Mouse (Mus musculus) midbrain, embryonic 13.5 days (tissue): ENCODE data around the gene Agpat3. TPM values are rescaled to one million over a fixed set of nuclear protein-coding genes. Genes with fewer than 3 reads are reported as not detected.

Source experiments
- ATAC-seq: fragments of 200-750 bp; cut with Nextera tagmentation; 2 replicates; pipeline ENCODE4 v1.8.0; 2017; ENCODE audit warnings: mild to moderate bottlenecking, moderate TSS enrichment, moderate library complexity
- H3K27ac ChIP-seq: fragments of 300-500 bp; sonication (generic); 2 replicates; pipeline ENCODE4 v1.5.1; 2015; ENCODE audit warnings: inconsistent platforms, mild to moderate bottlenecking, moderate library complexity
- H3K27me3 ChIP-seq: fragments of 300-500 bp; sonication (generic); 2 replicates; pipeline ENCODE4 v1.6.1; 2015; ENCODE audit warnings: mild to moderate bottlenecking, inconsistent platforms
- H3K36me3 ChIP-seq: fragments of 300-500 bp; sonication (generic); 2 replicates; pipeline ENCODE4 v1.6.1; 2015; ENCODE audit warnings: mild to moderate bottlenecking, inconsistent platforms
- H3K4me1 ChIP-seq: fragments of 300-500 bp; sonication (generic); replicated peaks from 2 replicates; pipeline ENCODE4 v1.6.1; 2015; ENCODE audit warnings: inconsistent platforms
- H3K4me2 ChIP-seq: fragments of 300-500 bp; sonication (generic); replicated peaks from 2 replicates; pipeline ENCODE4 v1.6.1; 2015; ENCODE audit warnings: moderate library complexity, mild to moderate bottlenecking, inconsistent platforms
- H3K4me3 ChIP-seq: fragments of 300-500 bp; sonication (generic); replicated peaks from 2 replicates; pipeline ENCODE4 v1.5.1; 2015; ENCODE audit warnings: mild to moderate bottlenecking, inconsistent platforms
- H3K9ac ChIP-seq: fragments of 300-500 bp; sonication (generic); replicated peaks from 2 replicates; pipeline ENCODE4 v1.6.1; 2015; ENCODE audit warnings: mild to moderate bottlenecking, inconsistent platforms
- H3K9me3 ChIP-seq: fragments of 300-500 bp; sonication (generic); 2 replicates; pipeline ENCODE4 v1.6.1; 2016; ENCODE audit warnings: mild to moderate bottlenecking, inconsistent platforms
- WGBS: fragments of 180-500 bp; shearing (Covaris S2); methylation state at CpG from one replicate; pipeline ENCODE4 v1.1.7; 2015; 5-methylcytosine and 5-hydroxymethylcytosine counted together
- polyA plus RNA-seq: library from polyadenylated mRNA; unstranded; fragments of >200 nt; fragmentation: Nextera tagmentation; extraction: Ambion mirVana; gene quantifications from 2 replicates; pipeline ENCODE4 v1.2.1, GENCODE M21; 2015

Gene Agpat3
- polyA plus RNA-seq: 39.3 and 50.9 TPM in 2 replicates

GRCm38 (mm10) chr10:78351887-78352665 lies at the start of gene Agpat3:
Gene Agpat3 (minus strand): TSS chr10:78352489.
- Histone ChIP-seq H3K4me1 (peaks cover 36% of the 10 kb centered on the region), H3K27me3 (no peaks in the 10 kb centered on the region), H3K4me3 (peak within 1 kb of the TSS; percentile 96), H3K9me3 (no peaks in the 10 kb centered on the region), H3K4me2 (peak within 1 kb of the TSS; percentile 86), H3K27ac (peak within 1 kb of the TSS; percentile 75), H3K36me3 (peaks cover 6% of the 10 kb centered on the region; the same call in 1 of the 2 replicates), H3K9ac (peak within 1 kb of the TSS; percentile 99)
- 0% methylated on average over 82 of the region's 113 CpGs for WGBS
- peak; percentile 88 for ATAC-seq

DNA sequence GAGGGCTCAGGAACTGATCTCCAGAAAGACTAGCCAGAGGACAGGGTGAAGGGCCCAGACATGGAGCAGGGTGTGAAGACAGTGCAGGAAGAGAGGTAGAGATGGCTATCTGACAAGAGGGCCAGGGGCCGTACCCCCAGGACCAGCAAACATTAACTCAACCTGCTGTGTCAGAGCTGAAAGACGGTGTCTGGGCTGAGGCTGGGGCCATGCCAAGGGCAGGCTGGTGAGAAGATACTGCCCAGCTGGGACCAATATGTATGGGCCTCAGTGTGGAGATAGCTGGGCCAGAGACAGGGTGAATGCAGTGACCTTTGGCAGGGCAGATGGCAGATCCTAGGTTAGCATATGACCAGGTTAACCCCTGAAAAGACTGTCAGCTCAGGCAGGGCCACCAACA lies 48.8 kb upstream of the Agpat3 start:
- Histone ChIP-seq H3K27ac (no peak overlapping the region), H3K9ac (no peak overlapping the region), H3K4me3 (no peak overlapping the region), H3K27me3 (no peaks in the 10 kb centered on the region), H3K9me3 (no peaks in the 10 kb centered on the region), H3K4me2 (no peak overlapping the region), H3K36me3 (peaks cover 70% of the 10 kb centered on the region), H3K4me1 (peaks cover 15% of the 10 kb centered on the region)
- 97% methylated on average over 2 of the region's 2 CpGs for WGBS
- no peak for ATAC-seq

DNA sequence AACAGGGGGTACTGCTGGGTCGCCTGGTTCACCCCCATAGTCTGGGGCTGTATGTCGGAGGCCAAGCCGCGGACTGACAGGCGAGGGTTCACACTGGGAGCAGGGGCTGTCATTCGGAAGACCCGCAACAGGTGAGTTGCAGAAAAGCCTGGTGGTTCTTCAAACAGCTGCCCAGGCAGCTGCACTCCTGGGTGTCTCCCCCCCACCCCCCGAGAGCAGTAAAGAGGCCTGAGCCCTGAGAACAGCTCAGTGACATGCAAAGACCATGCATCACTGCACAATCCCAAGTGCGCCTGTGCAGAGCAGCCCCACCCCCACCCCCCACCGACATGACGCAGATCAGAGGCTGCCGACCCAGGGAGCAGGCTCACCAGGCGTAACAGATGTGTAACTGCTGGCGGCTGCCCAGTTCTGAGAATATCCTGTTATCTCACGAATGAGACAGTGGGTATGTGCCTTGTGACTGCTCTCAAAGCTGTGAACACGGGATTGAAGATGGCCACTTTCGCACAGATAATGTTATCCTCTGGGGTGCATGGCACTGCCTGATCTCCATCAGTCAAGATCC lies 46.9 kb upstream of the Agpat3 start:
- Histone ChIP-seq H3K9ac (no peak overlapping the region), H3K4me2 (0 out of 2 replicates have a peak overlapping the region, but pooled peaks have one; percentile 11), H3K4me3 (no peak overlapping the region), H3K9me3 (no peaks in the 10 kb centered on the region), H3K27ac (peak overlapping the region; percentile 11; the same call in 1 of the 2 replicates), H3K27me3 (no peaks in the 10 kb centered on the region), H3K36me3 (peaks cover 53% of the 10 kb centered on the region), H3K4me1 (peaks cover 23% of the 10 kb centered on the region)
- WGBS: 33% methylated on average over 17 of the region's 17 CpGs
- ATAC-seq: no peak; the same call in 1 of the 2 replicates

- Histone ChIP-seq H3K4me3 (no peak overlapping the region), H3K27me3 (peaks cover 12% of the 10 kb centered on the region), H3K4me1 (peaks cover 23% of the 10 kb centered on the region), H3K27ac (no peak overlapping the region), H3K9me3 (no peaks in the 10 kb centered on the region), H3K9ac (no peak overlapping the region), H3K4me2 (peak overlapping the region; percentile 39), H3K36me3 (peaks cover 26% of the 10 kb centered on the region)
- peak; percentile 61 for ATAC-seq
- WGBS: 47% methylated on average over 4 of the region's 4 CpGs
Measured at GRCm38 (mm10) chr10:78396625-78396885, 44.3 kb upstream of the Agpat3 start.

GRCm38 (mm10) chr10:78395819-78396624 lies 43.7 kb upstream of the Agpat3 start:
- peak overlapping the region; percentile 49; the same call in 1 of the 2 replicates for H3K9ac ChIP-seq
- H3K4me1 ChIP-seq: peaks cover 23% of the 10 kb centered on the region
- H3K36me3 ChIP-seq: peaks cover 21% of the 10 kb centered on the region
- H3K4me3 ChIP-seq: 0 out of 2 replicates have a peak overlapping the region, but pooled peaks have one; percentile 7
- peak overlapping the region; percentile 76 for H3K27ac ChIP-seq
- WGBS: 2% methylated on average over 17 of the region's 17 CpGs
- peak; percentile 85 for ATAC-seq
- H3K27me3 ChIP-seq: peaks cover 18% of the 10 kb centered on the region
- H3K4me2 ChIP-seq: peak overlapping the region; percentile 39
- no peaks in the 10 kb centered on the region for H3K9me3 ChIP-seq

- H3K36me3 ChIP-seq: peaks cover 15% of the 10 kb centered on the region
- peak overlapping the region; percentile 49; the same call in 1 of the 2 replicates for H3K9ac ChIP-seq
- peaks cover 23% of the 10 kb centered on the region for H3K4me1 ChIP-seq
- WGBS: 70% methylated on average over 3 of the region's 3 CpGs
- peaks cover 24% of the 10 kb centered on the region for H3K27me3 ChIP-seq
- no peak overlapping the region for H3K4me3 ChIP-seq
- H3K27ac ChIP-seq: peak overlapping the region; percentile 76
- peak; percentile 11 for ATAC-seq
- no peaks in the 10 kb centered on the region for H3K9me3 ChIP-seq
- H3K4me2 ChIP-seq: peak overlapping the region; percentile 39; the same call in 1 of the 2 replicates
Measured at GRCm38 (mm10) chr10:78395377-78395776, 43.1 kb upstream of the Agpat3 start.

- Histone ChIP-seq H3K4me1 (peaks cover 12% of the 10 kb centered on the region), H3K4me3 (no peak overlapping the region), H3K4me2 (no peak overlapping the region), H3K9me3 (no peaks in the 10 kb centered on the region), H3K27ac (no peak overlapping the region), H3K9ac (no peak overlapping the region), H3K36me3 (no peaks in the 10 kb centered on the region), H3K27me3 (peaks cover 41% of the 10 kb centered on the region)
- no peak for ATAC-seq
- WGBS: 4% methylated on average over 18 of the region's 18 CpGs
Measured at GRCm38 (mm10) chr10:78392072-78392471, 39.8 kb upstream of the Agpat3 start.

GRCm38 (mm10) chr10:78390982-78391470 lies 38.7 kb upstream of the Agpat3 start:
- Histone ChIP-seq H3K4me2 (no peak overlapping the region), H3K4me1 (peaks cover 7% of the 10 kb centered on the region), H3K9ac (no peak overlapping the region), H3K4me3 (no peak overlapping the region), H3K27me3 (peaks cover 41% of the 10 kb centered on the region), H3K9me3 (no peaks in the 10 kb centered on the region), H3K27ac (no peak overlapping the region), H3K36me3 (no peaks in the 10 kb centered on the region)
- no peak for ATAC-seq
- 17% methylated on average over 4 of the region's 4 CpGs for WGBS

DNA sequence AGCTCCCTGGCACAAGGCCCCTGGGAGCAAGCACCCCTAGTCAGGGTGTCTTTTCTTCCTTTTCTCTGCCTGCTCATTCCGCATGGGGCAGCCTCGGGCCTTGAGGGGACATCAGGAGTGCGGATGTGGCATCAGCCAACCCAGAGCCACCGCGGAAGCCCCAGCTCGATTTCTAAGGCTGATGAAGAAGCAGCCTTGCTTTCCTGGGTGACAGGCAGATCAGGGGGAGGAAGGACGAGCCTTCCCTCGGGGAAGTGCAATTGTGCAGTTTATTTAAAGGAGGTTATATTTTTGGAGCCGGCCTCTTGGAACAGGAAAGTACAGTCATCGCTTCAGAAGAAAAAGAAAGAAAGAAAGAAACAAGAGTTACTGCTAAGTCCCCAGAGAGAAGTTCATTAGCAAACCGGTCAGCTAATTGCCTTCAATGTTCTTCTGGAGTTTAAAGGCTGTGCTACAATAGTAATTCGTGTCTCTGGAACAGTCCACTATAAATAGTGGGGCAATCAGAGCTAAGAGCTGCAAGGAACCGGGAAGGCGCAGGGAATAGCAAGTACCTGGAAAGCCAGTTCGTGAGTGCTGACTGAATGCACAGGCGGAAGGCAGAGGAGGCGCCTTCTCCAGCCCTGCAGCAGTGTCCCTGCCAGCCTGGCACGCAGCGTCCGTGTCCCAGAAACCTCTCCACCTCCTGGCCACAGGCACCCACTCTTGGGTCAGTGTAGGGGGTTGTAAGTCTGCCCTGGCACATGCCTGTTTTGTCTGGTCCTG lies 36.1 kb upstream of the Agpat3 start:
- Histone ChIP-seq H3K4me1 (no peaks in the 10 kb centered on the region), H3K4me3 (no peak overlapping the region), H3K27me3 (peaks cover 41% of the 10 kb centered on the region), H3K36me3 (no peaks in the 10 kb centered on the region), H3K27ac (no peak overlapping the region), H3K9me3 (no peaks in the 10 kb centered on the region), H3K9ac (no peak overlapping the region), H3K4me2 (no peak overlapping the region)
- no peak for ATAC-seq
- WGBS: 68% methylated on average over 20 of the region's 20 CpGs

DNA sequence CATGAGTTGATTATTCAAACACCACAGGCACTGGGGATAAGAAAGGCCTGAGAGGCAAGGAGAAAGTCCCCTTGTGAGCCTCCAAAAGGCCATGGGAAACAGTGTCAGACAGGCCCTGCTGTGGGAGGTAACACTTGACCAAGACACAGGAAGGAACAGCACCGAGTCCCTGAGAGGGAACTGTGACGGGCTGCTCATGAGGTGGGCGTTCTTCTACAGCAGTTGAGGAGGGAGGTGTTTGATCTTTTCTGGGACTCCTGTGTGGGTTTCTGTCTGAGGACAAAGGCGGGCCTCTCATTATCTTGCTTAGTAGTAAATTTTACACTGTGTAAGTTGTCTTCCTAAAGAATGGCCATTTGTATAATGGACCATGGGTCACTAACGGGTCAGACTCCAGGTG lies 33.2 kb upstream of the Agpat3 start:
- H3K9me3 ChIP-seq: no peaks in the 10 kb centered on the region
- 84% methylated on average over 5 of the region's 5 CpGs for WGBS
- H3K9ac ChIP-seq: no peak overlapping the region
- ATAC-seq: no peak
- H3K4me2 ChIP-seq: no peak overlapping the region
- no peak overlapping the region for H3K4me3 ChIP-seq
- H3K4me1 ChIP-seq: no peaks in the 10 kb centered on the region
- no peaks in the 10 kb centered on the region for H3K36me3 ChIP-seq
- no peak overlapping the region for H3K27ac ChIP-seq
- peaks cover 18% of the 10 kb centered on the region for H3K27me3 ChIP-seq

DNA sequence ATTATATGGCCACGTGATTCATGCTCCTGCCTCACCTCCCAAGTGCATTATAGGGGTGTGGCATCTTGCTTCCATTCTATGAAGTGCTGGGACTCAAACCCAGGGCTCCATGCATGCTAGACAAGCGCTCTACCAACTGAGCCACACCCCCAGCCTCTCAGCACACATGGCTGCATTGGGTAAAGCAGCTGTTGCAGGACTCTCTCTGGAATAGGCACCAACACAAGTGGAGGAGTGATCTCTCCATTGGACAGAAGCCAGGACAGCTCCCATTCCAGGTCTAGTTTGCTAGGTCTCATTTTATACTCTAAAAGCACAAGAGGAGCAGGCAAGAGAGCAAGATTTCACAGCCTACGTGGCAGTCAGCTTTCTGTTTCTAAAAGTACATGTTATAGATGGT lies 31.3 kb upstream of the Agpat3 start:
- 74% methylated on average over 3 of the region's 3 CpGs for WGBS
- Histone ChIP-seq H3K27me3 (no peaks in the 10 kb centered on the region), H3K4me3 (no peak overlapping the region), H3K9ac (no peak overlapping the region), H3K9me3 (peaks cover 1% of the 10 kb centered on the region; the same call in 1 of the 2 replicates), H3K36me3 (no peaks in the 10 kb centered on the region), H3K4me2 (no peak overlapping the region), H3K27ac (no peak overlapping the region), H3K4me1 (no peaks in the 10 kb centered on the region)
- ATAC-seq: no peak
